Mouse (Mus musculus) cerebellum, adult 11 months (tissue): ENCODE data around the gene Mup10.
"Not testable (repeated sequence)": the region's sequence is repeated elsewhere in the genome, so short reads cannot be mapped to it uniquely, and the experiment has no call there.

Experiments
- DNase-seq: peaks from one replicate; pipeline ENCODE4 v3.0.0; 2022

The Mup10 gene

GRCm38 (mm10) chr4:60582099-60582498 is at the start of gene Mup10:
Gene Mup10, minus strand, starts transcription at chr4:60582199.
- not testable (repeated sequence) for DNase-seq
